Mouse (Mus musculus) cerebellum, postnatal 14 days (tissue): ENCODE measurements around the gene Ttc9c.
A peak's percentile ranks its signal among the peaks of the same experiment; 100 is the strongest.

Source experiments
- DNase-seq, 2 experiments: peaks; one replicate each; pipeline ENCODE4 v3.0.0; 2021; ENCODE audit warnings: mixed read lengths in 2 of 2

Gene Ttc9c

GRCm38 (mm10) chr19:8773409-8773808 is 45.7 kb downstream of the Ttc9c start:
- DNase-seq: no peak

DNA sequence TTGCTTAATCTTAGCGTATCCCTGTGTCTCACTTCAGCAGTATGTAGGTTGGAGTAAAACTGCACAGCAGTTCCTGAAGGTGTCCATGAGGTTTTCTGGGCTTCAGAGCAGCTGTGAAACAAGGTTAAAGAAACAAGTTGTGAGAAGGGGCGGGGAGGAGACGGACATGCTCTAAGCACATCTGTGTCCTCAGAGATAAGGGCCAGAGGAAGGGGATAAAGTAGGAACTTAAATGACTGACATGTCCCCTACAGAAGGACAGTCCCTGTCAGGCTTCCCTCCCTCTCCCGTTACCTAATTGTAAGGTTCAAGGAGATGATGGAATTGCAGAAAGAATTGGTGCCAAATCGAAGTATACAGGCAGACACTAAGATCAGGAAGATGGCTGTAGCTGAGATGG is 46.1 kb downstream of the Ttc9c start:
- no peak for DNase-seq

GRCm38 (mm10) chr19:8770567-8771270 is 48.4 kb downstream of the Ttc9c start, which contains the start of gene Tmem223:
Gene Tmem223, plus strand, starts transcription at chr19:8770996.
- peak; percentile 88 for DNase-seq

DNA sequence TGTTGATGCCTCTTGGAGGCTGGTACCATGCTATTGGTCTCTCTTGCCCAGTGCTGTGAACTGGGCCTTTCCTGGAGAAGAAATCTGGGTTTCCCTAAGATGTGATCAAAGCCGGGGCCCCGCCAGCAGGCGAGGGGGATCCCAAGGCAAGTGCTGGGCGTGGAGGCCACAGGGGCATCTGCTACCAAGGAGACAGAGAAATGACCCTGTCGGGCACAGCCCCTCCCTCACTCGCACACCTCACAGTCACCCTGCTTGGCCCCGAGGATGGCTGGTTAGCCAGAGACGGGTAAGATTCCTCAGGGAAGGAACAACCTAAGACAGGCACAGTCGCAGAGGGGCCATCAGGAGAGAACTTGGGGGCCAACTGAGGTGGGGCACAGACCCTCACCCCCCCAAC is 53.6 kb downstream of the Ttc9c start:
- no peak for DNase-seq

- no peak for DNase-seq
Measured at GRCm38 (mm10) chr19:8763276-8763675, 55.9 kb downstream of the Ttc9c start.

DNA sequence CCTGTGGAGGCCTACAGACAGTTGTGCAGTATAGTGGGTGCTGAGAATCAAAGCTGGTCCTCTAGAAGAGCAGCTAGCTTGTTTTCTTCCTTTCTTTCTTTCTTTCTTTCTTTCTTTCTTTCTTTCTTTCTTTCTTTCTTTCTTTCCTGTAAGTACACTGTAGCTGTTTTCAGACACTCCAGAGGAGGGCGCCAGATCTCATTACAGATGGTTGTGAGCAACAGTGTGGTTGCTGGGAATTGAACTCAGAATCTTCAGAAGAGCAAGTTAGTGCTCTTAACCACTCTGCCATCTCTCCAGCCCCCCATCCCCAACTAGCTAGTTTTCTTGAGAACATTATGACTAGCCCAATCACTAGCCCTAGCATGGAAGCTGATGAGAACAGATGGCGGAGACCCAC is 58.4 kb downstream of the Ttc9c start:
- no peak for DNase-seq
